Mouse (Mus musculus): ENCODE results near the gene Nup214. TPM values are rescaled to one million over a fixed set of nuclear protein-coding genes. Genes with fewer than 3 reads are reported as not detected.

The Nup214 gene
- 42.3 and 60.7 TPM in 2 replicates for polyA plus RNA-seq (2011; ENCODE audit: insufficient read length, low read depth, missing spikeins)

GRCm38 (mm10) chr2:31974141-31974808 lies at the start of gene Nup214:
Gene Nup214 (plus strand): TSS chr2:31974436.
- TF ChIP-seq CTCF (IDR thresholded peaks at IDR 0.05; ENCODE audit: borderline replicate concordance, insufficient read depth, low read length) (no peak), POLR2A (IDR thresholded peaks at IDR 0.05; ENCODE audit: low read depth, low read length) (peak; percentile 81)
- H3K4me3 ChIP-seq (ENCODE audit: insufficient read depth, low read length): peak within 1 kb of the TSS; percentile 92
- 0 out of 2 replicates have a peak, but pooled peaks cover 4% of the 10 kb centered on the region for H3K4me1 ChIP-seq (ENCODE audit: control insufficient read depth, insufficient read depth, low read length)

DNA sequence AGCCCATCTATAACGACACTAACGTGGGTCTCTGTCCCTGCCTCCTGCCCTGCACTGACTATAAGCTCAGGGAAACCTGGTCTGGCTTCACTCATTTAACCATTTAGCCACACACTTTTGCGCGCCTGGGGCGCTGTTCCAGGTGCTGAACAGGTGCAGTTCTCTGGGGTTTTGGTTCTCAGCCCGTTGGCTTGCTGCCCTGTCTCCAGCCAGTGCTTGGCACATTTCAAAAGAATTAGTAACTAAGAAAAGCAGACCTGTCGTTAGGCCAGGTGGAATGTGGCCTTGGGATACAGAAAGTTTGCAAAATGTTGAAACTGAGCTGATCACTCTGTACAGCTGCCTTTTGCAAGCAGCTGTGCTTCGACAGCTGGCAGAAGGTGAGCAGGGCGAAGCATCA lies 49.4 kb upstream of the Nup214 start:
- no peak overlapping the region for H3K4me3 ChIP-seq (ENCODE audit: insufficient read depth, low read length)
- no peak overlapping the region for H3K27ac ChIP-seq (ENCODE audit: insufficient read depth, low read length)
- TF ChIP-seq CTCF (IDR thresholded peaks at IDR 0.05; ENCODE audit: borderline replicate concordance, insufficient read depth, low read length): no peak
- no peak for TF ChIP-seq POLR2A (IDR thresholded peaks at IDR 0.05; ENCODE audit: low read depth, low read length)
- H3K4me1 ChIP-seq (ENCODE audit: control insufficient read depth, insufficient read depth, low read length): no peaks in the 10 kb centered on the region

More at GRCm38 (mm10) chr2:31974141-31974808, at the start of gene Nup214:
- H3K27ac ChIP-seq (ENCODE audit: insufficient read depth, low read length): 0 out of 2 replicates have a peak within 1 kb of the TSS, but pooled peaks have one; percentile 9

DNA sequence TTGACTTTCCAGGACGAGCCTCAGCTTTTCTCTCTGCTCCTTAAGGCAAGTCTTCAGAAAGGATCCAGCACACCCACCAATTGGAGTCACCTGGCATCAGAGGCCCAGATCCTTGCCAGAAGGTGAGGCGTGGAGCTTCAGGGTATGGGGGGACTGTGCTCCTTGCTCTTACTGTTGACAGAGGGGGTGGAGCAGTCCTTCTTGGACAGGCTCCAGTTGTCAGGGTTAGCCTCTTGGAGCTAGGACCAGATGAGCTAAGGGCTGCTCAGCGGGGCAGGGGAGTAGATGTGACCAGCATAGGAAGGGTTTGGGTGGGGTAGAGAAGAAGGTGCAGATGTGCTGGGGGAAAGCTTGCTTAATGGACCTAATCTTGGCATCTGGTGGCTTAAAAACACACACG lies 48.3 kb upstream of the Nup214 start:
- H3K4me1 ChIP-seq (ENCODE audit: control insufficient read depth, insufficient read depth, low read length): no peaks in the 10 kb centered on the region

GRCm38 (mm10) chr2:31929664-31930063 lies 44.6 kb upstream of the Nup214 start:
- Histone ChIP-seq H3K27ac (ENCODE audit: insufficient read depth, low read length) (no peak overlapping the region), H3K4me3 (ENCODE audit: insufficient read depth, low read length) (no peak overlapping the region), H3K4me1 (ENCODE audit: control insufficient read depth, insufficient read depth, low read length) (peaks cover 3% of the 10 kb centered on the region; the same call in 1 of the 2 replicates)
- no peak for TF ChIP-seq CTCF (IDR thresholded peaks at IDR 0.05; ENCODE audit: borderline replicate concordance, insufficient read depth, low read length)
- TF ChIP-seq POLR2A (IDR thresholded peaks at IDR 0.05; ENCODE audit: low read depth, low read length): no peak

More for the DNA sequence above, 48.3 kb upstream of the Nup214 start:
- Histone ChIP-seq H3K4me3 (ENCODE audit: insufficient read depth, low read length) (no peak overlapping the region), H3K27ac (ENCODE audit: insufficient read depth, low read length) (no peak overlapping the region)
- TF ChIP-seq POLR2A (IDR thresholded peaks at IDR 0.05; ENCODE audit: low read depth, low read length): no peak
- no peak for TF ChIP-seq CTCF (IDR thresholded peaks at IDR 0.05; ENCODE audit: borderline replicate concordance, insufficient read depth, low read length)

DNA sequence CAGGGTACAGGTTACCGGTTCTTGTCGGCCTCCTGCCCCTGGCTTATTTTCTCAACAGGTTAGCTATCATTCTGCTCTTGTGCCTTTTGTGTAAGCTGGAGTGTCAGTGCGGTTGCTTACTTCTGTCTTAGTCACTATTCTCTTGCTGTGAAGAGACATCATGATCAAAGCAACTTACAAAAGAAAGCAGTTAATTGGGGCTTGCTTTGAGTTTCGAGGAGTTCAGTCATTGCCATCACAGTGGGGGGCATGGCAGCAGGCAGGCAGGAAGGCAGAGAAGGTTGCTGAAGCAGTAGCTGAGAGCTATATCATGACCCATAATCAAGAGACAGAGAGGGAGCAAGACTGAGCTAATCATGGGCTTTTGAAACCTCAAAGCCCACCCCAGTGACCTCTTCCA lies 39.7 kb upstream of the Nup214 start:
- peaks cover 9% of the 10 kb centered on the region for H3K4me1 ChIP-seq (ENCODE audit: control insufficient read depth, insufficient read depth, low read length)
- no peak overlapping the region for H3K27ac ChIP-seq (ENCODE audit: insufficient read depth, low read length)
- H3K4me3 ChIP-seq (ENCODE audit: insufficient read depth, low read length): no peak overlapping the region
- no peak for TF ChIP-seq CTCF (IDR thresholded peaks at IDR 0.05; ENCODE audit: borderline replicate concordance, insufficient read depth, low read length)
- TF ChIP-seq POLR2A (IDR thresholded peaks at IDR 0.05; ENCODE audit: low read depth, low read length): no peak

- Histone ChIP-seq H3K4me3 (ENCODE audit: insufficient read depth, low read length) (no peak overlapping the region), H3K4me1 (ENCODE audit: control insufficient read depth, insufficient read depth, low read length) (peaks cover 9% of the 10 kb centered on the region), H3K27ac (ENCODE audit: insufficient read depth, low read length) (no peak overlapping the region)
- no peak for TF ChIP-seq POLR2A (IDR thresholded peaks at IDR 0.05; ENCODE audit: low read depth, low read length)
- no peak for TF ChIP-seq CTCF (IDR thresholded peaks at IDR 0.05; ENCODE audit: borderline replicate concordance, insufficient read depth, low read length)
These were observed 39.2 kb upstream of the Nup214 start for GRCm38 (mm10) chr2:31935054-31935453.

GRCm38 (mm10) chr2:31938298-31938697 lies 35.9 kb upstream of the Nup214 start:
- Histone ChIP-seq H3K4me1 (ENCODE audit: control insufficient read depth, insufficient read depth, low read length) (peaks cover 9% of the 10 kb centered on the region), H3K27ac (ENCODE audit: insufficient read depth, low read length) (no peak overlapping the region), H3K4me3 (ENCODE audit: insufficient read depth, low read length) (no peak overlapping the region)
- TF ChIP-seq CTCF (IDR thresholded peaks at IDR 0.05; ENCODE audit: borderline replicate concordance, insufficient read depth, low read length): no peak
- no peak for TF ChIP-seq POLR2A (IDR thresholded peaks at IDR 0.05; ENCODE audit: low read depth, low read length)

DNA sequence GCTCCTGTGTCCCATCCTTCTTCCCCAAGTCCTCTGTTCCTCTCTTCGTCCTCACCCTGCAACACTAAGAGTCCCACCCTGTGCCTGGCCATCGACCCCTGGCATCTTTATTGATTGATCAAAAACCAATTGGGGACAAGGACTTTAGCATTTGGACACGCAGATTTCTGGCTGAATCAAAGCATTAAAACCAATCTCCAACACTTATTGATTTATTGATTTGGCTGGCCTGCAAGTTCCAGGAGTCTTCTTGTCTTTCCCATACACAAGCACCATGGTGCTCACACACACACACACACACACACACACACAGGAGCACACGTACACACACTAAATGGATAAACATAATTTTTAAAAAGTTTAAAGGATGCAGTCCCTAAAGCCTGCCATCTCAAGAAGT lies 31.2 kb upstream of the Nup214 start:
- 0 out of 2 replicates have a peak, but pooled peaks cover 4% of the 10 kb centered on the region for H3K4me1 ChIP-seq (ENCODE audit: control insufficient read depth, insufficient read depth, low read length)
- no peak for TF ChIP-seq CTCF (IDR thresholded peaks at IDR 0.05; ENCODE audit: borderline replicate concordance, insufficient read depth, low read length)
- no peak for TF ChIP-seq POLR2A (IDR thresholded peaks at IDR 0.05; ENCODE audit: low read depth, low read length)
- no peak overlapping the region for H3K4me3 ChIP-seq (ENCODE audit: insufficient read depth, low read length)
- H3K27ac ChIP-seq (ENCODE audit: insufficient read depth, low read length): no peak overlapping the region

GRCm38 (mm10) chr2:31945580-31945979 lies 28.7 kb upstream of the Nup214 start:
- no peak for TF ChIP-seq CTCF (IDR thresholded peaks at IDR 0.05; ENCODE audit: borderline replicate concordance, insufficient read depth, low read length)
- no peak for TF ChIP-seq POLR2A (IDR thresholded peaks at IDR 0.05; ENCODE audit: low read depth, low read length)
- Histone ChIP-seq H3K27ac (ENCODE audit: insufficient read depth, low read length) (no peak overlapping the region), H3K4me1 (ENCODE audit: control insufficient read depth, insufficient read depth, low read length) (peaks cover 11% of the 10 kb centered on the region), H3K4me3 (ENCODE audit: insufficient read depth, low read length) (no peak overlapping the region)

DNA sequence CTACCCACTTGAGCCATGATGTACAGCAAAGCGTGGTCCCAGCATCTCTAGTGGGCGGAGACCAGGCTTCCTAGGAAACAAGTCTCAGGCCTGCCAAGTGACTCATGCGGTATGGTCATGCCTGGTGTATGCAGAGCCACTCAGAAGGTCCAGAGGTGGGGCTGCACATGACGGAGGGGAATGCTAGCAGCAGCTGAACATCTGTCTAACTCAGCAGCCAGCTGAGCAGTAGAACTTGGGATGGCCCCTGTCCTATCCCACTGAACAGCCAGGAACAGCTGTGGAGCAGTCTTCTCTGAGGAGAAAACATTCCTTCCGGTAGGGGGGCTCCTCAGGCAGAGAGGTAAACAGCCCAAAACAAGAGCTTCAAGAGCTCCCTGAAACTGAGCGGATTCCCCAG lies 25.8 kb upstream of the Nup214 start:
- Histone ChIP-seq H3K4me1 (ENCODE audit: control insufficient read depth, insufficient read depth, low read length) (peaks cover 12% of the 10 kb centered on the region), H3K4me3 (ENCODE audit: insufficient read depth, low read length) (no peak overlapping the region), H3K27ac (ENCODE audit: insufficient read depth, low read length) (peak overlapping the region; percentile 16; the same call in 1 of the 2 replicates)
- no peak for TF ChIP-seq CTCF (IDR thresholded peaks at IDR 0.05; ENCODE audit: borderline replicate concordance, insufficient read depth, low read length)
- TF ChIP-seq POLR2A (IDR thresholded peaks at IDR 0.05; ENCODE audit: low read depth, low read length): no peak

Measured in embryonic fibroblast, embryonic 13.5 days (primary cell).